Mouse (Mus musculus): ENCODE measurements around the gene Sfmbt1. TPM values are rescaled to one million over a fixed set of nuclear protein-coding genes. Genes with fewer than 3 reads are reported as not detected.

The Sfmbt1 gene
- polyA plus RNA-seq, 1 experiment from 2014 or later, result 12.5 TPM

DNA sequence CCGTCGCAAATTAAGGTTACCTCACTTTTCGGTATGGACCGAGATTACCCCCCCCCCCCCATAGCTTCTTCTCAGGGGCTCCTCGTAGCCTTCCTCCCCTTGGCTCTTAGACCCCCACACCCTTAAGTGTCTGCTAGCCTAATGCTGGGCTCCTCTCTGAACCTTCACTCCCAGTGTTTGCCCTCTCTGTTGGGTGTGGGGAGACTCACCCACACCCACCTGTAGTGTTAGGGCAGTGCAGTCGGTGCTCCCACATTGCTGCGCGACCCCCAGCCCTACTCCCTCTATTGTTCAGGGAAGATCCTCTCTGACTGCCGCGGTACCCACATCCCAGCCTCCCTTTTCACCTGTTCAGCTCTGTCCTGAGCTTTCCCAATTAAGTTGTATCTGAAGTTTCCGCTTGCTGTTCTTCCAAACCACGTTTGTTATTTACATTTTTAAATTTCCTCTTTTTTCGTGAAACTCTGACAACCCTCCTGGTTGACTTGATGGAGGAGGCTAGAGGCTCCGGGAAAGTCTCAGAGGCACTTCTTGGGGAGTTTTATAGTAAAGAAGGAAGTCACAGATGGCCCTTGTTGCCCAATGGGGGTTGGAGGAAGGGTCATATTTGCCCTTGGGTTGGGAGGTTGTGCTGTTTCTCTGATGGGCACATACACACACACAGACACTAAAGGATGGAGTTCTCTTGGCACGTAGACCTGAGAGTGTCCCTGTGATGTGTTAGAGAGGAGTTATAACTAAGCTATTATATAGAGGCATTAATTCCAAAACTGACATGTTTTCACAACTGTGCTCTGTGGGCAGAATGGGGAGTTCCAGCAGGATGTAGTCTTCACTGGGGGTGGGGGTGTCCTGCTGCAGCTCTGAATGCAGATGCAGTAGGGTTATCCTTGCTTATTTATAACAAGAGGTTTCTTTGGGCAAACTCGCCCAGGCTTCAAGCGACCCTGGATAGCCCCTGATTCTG, 111.8 kb downstream of the Sfmbt1 start:
- ATAC-seq (ENCODE audit: insufficient read depth), result no peak
- H3K4me1 ChIP-seq (replicated peaks), result peaks cover 62% of the 10 kb centered on the region

DNA sequence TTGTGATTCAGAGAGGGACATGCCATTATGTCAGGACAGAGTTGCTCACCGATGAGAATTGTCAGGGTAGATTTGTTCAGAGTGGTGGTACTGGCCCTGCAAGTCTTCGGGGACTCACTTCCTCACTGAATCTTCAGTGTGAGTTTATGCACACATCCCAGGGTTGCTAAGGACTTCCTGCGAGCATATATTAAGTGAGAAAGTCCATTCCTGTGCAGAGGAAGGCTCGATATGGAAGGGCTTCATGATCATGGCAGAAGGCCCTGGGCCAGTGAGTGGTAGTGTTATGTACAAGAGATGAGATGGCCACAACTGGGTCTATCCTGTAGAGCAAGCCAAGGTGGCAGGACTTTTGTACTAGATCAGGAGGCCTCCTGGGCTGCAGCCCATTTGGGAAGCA, 112.8 kb downstream of the Sfmbt1 start:
- no peaks in the 10 kb centered on the region for H3K27me3 ChIP-seq
- H3K4me3 ChIP-seq (replicated peaks), result no peak overlapping the region
- H3K27ac ChIP-seq (replicated peaks), result 0 out of 2 replicates have a peak overlapping the region, but pooled peaks have one; percentile 16
- H3K36me3 ChIP-seq (replicated peaks), result no peaks in the 10 kb centered on the region
- no peak for ATAC-seq (ENCODE audit: insufficient read depth)
- H3K4me1 ChIP-seq (replicated peaks), result peaks cover 69% of the 10 kb centered on the region
- H3K9me3 ChIP-seq (replicated peaks), result no peaks in the 10 kb centered on the region
- H3K9ac ChIP-seq, result no peak overlapping the region
- 59% methylated on average over 4 of the region's 4 CpGs for WGBS (ENCODE audit: insufficient replicate concordance)
- H3K4me2 ChIP-seq, result peak overlapping the region; percentile 92; the same call in 1 of the 2 replicates

More for the DNA sequence above, 111.8 kb downstream of the Sfmbt1 start:
- no peaks in the 10 kb centered on the region for H3K9me3 ChIP-seq (replicated peaks)
- H3K27ac ChIP-seq (replicated peaks), result no peak overlapping the region; the same call in 1 of the 2 replicates
- peak overlapping the region; percentile 97 for H3K4me3 ChIP-seq (replicated peaks)
- peak overlapping the region; percentile 92 for H3K4me2 ChIP-seq
- no peaks in the 10 kb centered on the region for H3K27me3 ChIP-seq
- no peaks in the 10 kb centered on the region for H3K36me3 ChIP-seq (replicated peaks)
- H3K9ac ChIP-seq, result peak overlapping the region; percentile 84
- 16% methylated on average over 17 of the region's 17 CpGs for WGBS (ENCODE audit: insufficient replicate concordance)

- peak overlapping the region; percentile 81; the same call in 1 of the 2 replicates for H3K27ac ChIP-seq (replicated peaks)
- 0 out of 2 replicates have a peak overlapping the region, but pooled peaks have one; percentile 43 for H3K4me2 ChIP-seq
- no peaks in the 10 kb centered on the region for H3K9me3 ChIP-seq (replicated peaks)
- H3K9ac ChIP-seq, result no peak overlapping the region
- H3K27me3 ChIP-seq, result no peaks in the 10 kb centered on the region
- H3K4me3 ChIP-seq (replicated peaks), result no peak overlapping the region
- no peaks in the 10 kb centered on the region for H3K36me3 ChIP-seq (replicated peaks)
- no peak for ATAC-seq (ENCODE audit: insufficient read depth)
- 78% methylated on average over 4 of the region's 4 CpGs for WGBS (ENCODE audit: insufficient replicate concordance)
- H3K4me1 ChIP-seq (replicated peaks), result peaks cover 69% of the 10 kb centered on the region
Measured at GRCm38 (mm10) chr14:30828077-30828476, 113.4 kb downstream of the Sfmbt1 start.

DNA sequence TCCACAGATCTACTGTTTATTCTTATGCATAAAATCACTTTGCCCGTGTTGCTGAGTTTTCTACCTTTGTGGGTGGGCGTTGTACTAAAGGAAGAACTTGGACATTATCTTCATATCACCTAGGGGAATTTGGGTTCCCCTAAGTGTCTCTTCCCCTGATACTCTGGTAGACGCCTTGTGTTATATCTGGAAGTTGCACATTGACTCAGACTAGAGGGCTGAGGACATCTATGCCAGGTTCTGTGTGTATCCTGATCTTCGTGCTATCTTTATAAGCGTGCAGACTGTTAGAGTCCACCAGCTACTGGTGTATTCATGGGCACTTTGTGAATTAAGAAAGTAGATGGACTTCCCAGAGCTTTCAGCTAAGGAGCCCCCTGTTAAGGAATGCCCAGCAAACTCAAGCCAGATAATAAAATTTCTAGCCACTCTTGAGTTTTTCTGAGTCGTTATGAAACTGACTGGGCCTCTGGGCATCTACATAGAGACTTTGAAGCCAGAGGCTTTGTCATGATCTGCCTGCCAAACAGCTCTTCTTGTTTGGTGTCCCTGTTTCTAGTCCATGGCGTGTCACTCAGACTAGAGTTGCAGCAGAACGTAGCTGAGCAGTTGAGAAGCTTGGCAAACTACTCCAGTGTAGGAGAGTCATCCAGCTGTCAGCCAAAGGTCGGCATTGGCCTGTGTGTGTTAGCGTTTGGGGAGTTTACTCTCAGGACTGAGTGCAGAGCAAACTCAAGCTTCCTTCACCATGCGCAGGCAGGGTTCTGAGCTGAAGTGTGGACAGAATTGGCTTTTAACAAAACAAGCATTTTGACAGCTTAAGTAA, 114.2 kb downstream of the Sfmbt1 start:
- Histone ChIP-seq H3K27ac (replicated peaks) (peak overlapping the region; percentile 81), H3K36me3 (replicated peaks) (no peaks in the 10 kb centered on the region), H3K4me1 (replicated peaks) (peaks cover 69% of the 10 kb centered on the region), H3K9me3 (replicated peaks) (no peaks in the 10 kb centered on the region), H3K27me3 (no peaks in the 10 kb centered on the region), H3K4me3 (replicated peaks) (no peak overlapping the region), H3K9ac (peak overlapping the region; percentile 20; the same call in 1 of the 2 replicates), H3K4me2 (peak overlapping the region; percentile 43)
- 36% methylated on average over 11 of the region's 11 CpGs for WGBS (ENCODE audit: insufficient replicate concordance)
- ATAC-seq (ENCODE audit: insufficient read depth), result peak; percentile 52

- no peak overlapping the region for H3K4me2 ChIP-seq
- no peak for ATAC-seq (ENCODE audit: insufficient read depth)
- no peak overlapping the region for H3K4me3 ChIP-seq (replicated peaks)
- H3K9ac ChIP-seq, result no peak overlapping the region
- no peaks in the 10 kb centered on the region for H3K27me3 ChIP-seq
- H3K9me3 ChIP-seq (replicated peaks), result no peaks in the 10 kb centered on the region
- H3K27ac ChIP-seq (replicated peaks), result no peak overlapping the region
- WGBS (ENCODE audit: insufficient replicate concordance), result 66% methylated on average over 14 of the region's 14 CpGs
- H3K4me1 ChIP-seq (replicated peaks), result no peaks in the 10 kb centered on the region
- H3K36me3 ChIP-seq (replicated peaks), result peaks cover 10% of the 10 kb centered on the region
Measured at GRCm38 (mm10) chr14:30837416-30837996, 122.9 kb downstream of the Sfmbt1 start.

DNA sequence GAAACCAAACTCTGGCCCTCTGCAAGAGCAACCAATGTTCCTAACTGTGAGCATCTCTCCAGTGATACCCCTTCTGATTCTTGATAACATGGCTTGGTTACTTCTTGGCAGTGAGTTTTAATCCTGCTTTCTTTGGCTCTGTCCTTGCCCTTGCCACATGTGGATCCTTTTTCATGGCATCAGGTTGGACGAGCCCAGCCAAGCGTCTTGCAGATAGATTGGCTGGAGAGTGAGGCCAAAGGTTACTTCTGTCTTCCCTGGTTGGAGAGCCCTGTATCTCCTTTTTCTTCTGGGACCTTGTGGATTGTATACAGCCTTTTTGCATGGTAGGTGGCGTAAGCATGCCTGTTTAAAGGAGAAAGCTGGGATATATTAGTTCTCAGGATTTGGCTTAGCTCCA, 129.1 kb downstream of the Sfmbt1 start:
- Histone ChIP-seq H3K9ac (no peak overlapping the region), H3K27me3 (no peaks in the 10 kb centered on the region), H3K4me2 (no peak overlapping the region), H3K4me3 (replicated peaks) (no peak overlapping the region), H3K9me3 (replicated peaks) (no peaks in the 10 kb centered on the region), H3K27ac (replicated peaks) (no peak overlapping the region), H3K4me1 (replicated peaks) (no peaks in the 10 kb centered on the region), H3K36me3 (replicated peaks) (0 out of 2 replicates have a peak, but pooled peaks cover 2% of the 10 kb centered on the region)
- ATAC-seq (ENCODE audit: insufficient read depth), result no peak
- 64% methylated on average over 3 of the region's 3 CpGs for WGBS (ENCODE audit: insufficient replicate concordance)

- Histone ChIP-seq H3K4me3 (replicated peaks) (no peak overlapping the region), H3K9ac (no peak overlapping the region), H3K4me1 (replicated peaks) (peaks cover 4% of the 10 kb centered on the region; the same call in 1 of the 2 replicates), H3K27ac (replicated peaks) (no peak overlapping the region), H3K27me3 (no peaks in the 10 kb centered on the region), H3K4me2 (no peak overlapping the region), H3K36me3 (replicated peaks) (no peaks in the 10 kb centered on the region), H3K9me3 (replicated peaks) (no peaks in the 10 kb centered on the region)
- ATAC-seq (ENCODE audit: insufficient read depth), result peak; percentile 57; the same call in 1 of the 2 replicates
- 83% methylated on average over 5 of the region's 5 CpGs for WGBS (ENCODE audit: insufficient replicate concordance)
Measured at GRCm38 (mm10) chr14:30850504-30850903, 135.9 kb downstream of the Sfmbt1 start.

DNA sequence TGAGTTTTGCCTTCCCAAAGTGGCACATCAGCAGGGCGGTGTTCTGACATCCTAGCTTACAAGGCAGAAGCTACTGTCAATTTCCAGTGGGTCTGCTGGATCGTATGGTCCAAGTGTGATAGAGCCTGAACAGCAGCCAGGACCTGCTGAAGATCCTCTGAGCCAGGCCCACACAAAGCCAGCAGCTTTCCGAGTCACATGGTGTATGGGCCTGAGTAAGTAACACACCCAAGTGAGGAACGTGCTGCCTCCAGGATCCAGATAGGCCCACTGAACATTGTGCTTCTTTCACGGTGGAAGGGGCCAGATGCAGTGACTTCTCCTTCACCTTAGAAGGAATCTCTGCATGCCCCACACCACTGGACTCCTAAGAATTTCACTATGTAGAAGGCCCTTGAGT, 137.7 kb downstream of the Sfmbt1 start:
- H3K27ac ChIP-seq (replicated peaks), result no peak overlapping the region
- H3K4me3 ChIP-seq (replicated peaks), result no peak overlapping the region
- no peaks in the 10 kb centered on the region for H3K27me3 ChIP-seq
- H3K4me2 ChIP-seq, result no peak overlapping the region
- H3K9ac ChIP-seq, result no peak overlapping the region
- ATAC-seq (ENCODE audit: insufficient read depth), result no peak
- WGBS (ENCODE audit: insufficient replicate concordance), result 74% methylated on average over 5 of the region's 5 CpGs
- H3K9me3 ChIP-seq (replicated peaks), result no peaks in the 10 kb centered on the region
- no peaks in the 10 kb centered on the region for H3K36me3 ChIP-seq (replicated peaks)
- H3K4me1 ChIP-seq (replicated peaks), result peaks cover 4% of the 10 kb centered on the region; the same call in 1 of the 2 replicates

- H3K4me2 ChIP-seq, result no peak overlapping the region
- WGBS (ENCODE audit: insufficient replicate concordance), result 79% methylated on average over 3 of the region's 3 CpGs
- H3K4me1 ChIP-seq (replicated peaks), result peaks cover 5% of the 10 kb centered on the region
- H3K36me3 ChIP-seq (replicated peaks), result no peaks in the 10 kb centered on the region
- H3K9ac ChIP-seq, result no peak overlapping the region
- no peak for ATAC-seq (ENCODE audit: insufficient read depth)
- H3K27me3 ChIP-seq, result no peaks in the 10 kb centered on the region
- H3K4me3 ChIP-seq (replicated peaks), result no peak overlapping the region
- no peak overlapping the region for H3K27ac ChIP-seq (replicated peaks)
- no peaks in the 10 kb centered on the region for H3K9me3 ChIP-seq (replicated peaks)
Measured at GRCm38 (mm10) chr14:30855316-30855715, 140.7 kb downstream of the Sfmbt1 start.

- H3K27me3 ChIP-seq, result no peaks in the 10 kb centered on the region
- no peak overlapping the region for H3K9ac ChIP-seq
- H3K9me3 ChIP-seq (replicated peaks), result no peaks in the 10 kb centered on the region
- no peaks in the 10 kb centered on the region for H3K36me3 ChIP-seq (replicated peaks)
- H3K27ac ChIP-seq (replicated peaks), result no peak overlapping the region
- H3K4me3 ChIP-seq (replicated peaks), result no peak overlapping the region
- H3K4me1 ChIP-seq (replicated peaks), result peaks cover 8% of the 10 kb centered on the region
- ATAC-seq (ENCODE audit: insufficient read depth), result no peak
- no peak overlapping the region for H3K4me2 ChIP-seq
- WGBS (ENCODE audit: insufficient replicate concordance), result 47% methylated on average over 10 of the region's 10 CpGs
Measured at GRCm38 (mm10) chr14:30856885-30857507, 142.3 kb downstream of the Sfmbt1 start.

All from liver, embryonic 15.5 days (tissue).